Mouse (Mus musculus) liver, embryonic 14.5 days (tissue): ENCODE results near the gene Bcl3. TPM values are rescaled to one million over a fixed set of nuclear protein-coding genes. Genes with fewer than 3 reads are reported as not detected.

Experiments used
- ATAC-seq: fragments of 200-750 bp; cut with Nextera tagmentation; 2 replicates; pipeline ENCODE4 v1.8.0; 2017; ENCODE audit warnings: moderate number of reproducible peaks, mild to moderate bottlenecking, moderate library complexity; ENCODE audit not compliant: insufficient read depth
- DNase-seq, 3 experiments: peaks; one replicate each; pipeline ENCODE4 v3.0.0-alpha.2; 2012 to 2013; ENCODE audit warnings: low read depth in 3 of 3, low spot score in 3 of 3
- H3K27ac ChIP-seq: fragments of 300-500 bp; sonication (generic); 2 replicates; pipeline ENCODE4 v1.5.1; 2014; ENCODE audit warnings: moderate library complexity, mild to moderate bottlenecking, control low read depth, inconsistent platforms
- H3K27me3 ChIP-seq: fragments of 300-500 bp; sonication (generic); 2 replicates; pipeline ENCODE4 v1.6.1; 2014; ENCODE audit warnings: mild to moderate bottlenecking, low read length, moderate library complexity; ENCODE audit not compliant: control insufficient read depth, insufficient read depth
- H3K36me3 ChIP-seq: fragments of 300-500 bp; sonication (generic); replicated peaks from 2 replicates; pipeline ENCODE4 v1.6.1; 2014; ENCODE audit warnings: low read depth; ENCODE audit not compliant: control insufficient read depth, insufficient read depth
- H3K4me1 ChIP-seq, 2 experiments: fragments of 200-500 bp in 1 of 2; fragments of 300-500 bp in 1 of 2; sonication (generic) in 1 of 2; replicated peaks; 2 replicates each; pipeline ENCODE4 v1.6.1; 2012 to 2014; ENCODE audit warnings: antibody characterized with exemption in 1 of 2, inconsistent platforms in 1 of 2, low read length in 1 of 2; ENCODE audit not compliant: control insufficient read depth in 2 of 2, insufficient read depth in 2 of 2
- H3K4me2 ChIP-seq: fragments of 300-500 bp; sonication (generic); 2 replicates; pipeline ENCODE4 v1.6.1; 2014; ENCODE audit warnings: low read depth, mild to moderate bottlenecking, control low read depth, moderate library complexity
- H3K4me3 ChIP-seq, 2 experiments: fragments of 200-500 bp in 1 of 2; fragments of 300-500 bp in 1 of 2; sonication (generic) in 1 of 2; 2 replicates each; pipeline ENCODE4 v1.5.1; 2012 to 2014; ENCODE audit warnings: low read depth in 2 of 2, low read length in 2 of 2, mild to moderate bottlenecking in 2 of 2, control low read depth in 1 of 2, inconsistent platforms in 1 of 2, moderate library complexity in 1 of 2; ENCODE audit not compliant: insufficient read depth in 1 of 2
- H3K9ac ChIP-seq: fragments of 300-500 bp; sonication (generic); replicated peaks from 2 replicates; pipeline ENCODE4 v1.6.1; 2014; ENCODE audit warnings: mild to moderate bottlenecking, control low read depth, moderate library complexity
- H3K9me3 ChIP-seq: fragments of 300-500 bp; sonication (generic); 2 replicates; pipeline ENCODE4 v1.6.1; 2016; ENCODE audit warnings: low read length, mixed read lengths; ENCODE audit not compliant: control insufficient read depth
- CTCF ChIP-seq: IDR thresholded peaks from 2 replicates; pipeline ENCODE4 v1.5.1; 2016; ENCODE audit warnings: antibody characterized with exemption, low read depth, control low read depth
- EP300 ChIP-seq: IDR thresholded peaks from 2 replicates; pipeline ENCODE4 v1.6.1; 2016; ENCODE audit warnings: antibody characterized with exemption, low read depth
- WGBS: fragments of 180-500 bp; shearing (Covaris S2); extraction: QIAGEN DNeasy Blood & Tissue Kit; methylation state at CpG from one replicate; pipeline ENCODE4 v1.1.7; 2014; ENCODE audit not compliant: insufficient replicate concordance; 5-methylcytosine and 5-hydroxymethylcytosine counted together
- polyA plus RNA-seq, 2 experiments: library from polyadenylated mRNA; depleted of rRNA in 1 of 2; stranded (reverse) in 1 of 2; unstranded in 1 of 2; fragments of >200 nt; fragmentation: Nextera tagmentation in 1 of 2; extraction: Ambion mirVana in 1 of 2; gene quantifications; 2 replicates each; pipeline versions ENCODE4 v1.2.1 to v1.2.3; 2012 to 2014

The Bcl3 gene
- polyA plus RNA-seq, 2 experiments = 3.1 to 3.5 TPM

DNA sequence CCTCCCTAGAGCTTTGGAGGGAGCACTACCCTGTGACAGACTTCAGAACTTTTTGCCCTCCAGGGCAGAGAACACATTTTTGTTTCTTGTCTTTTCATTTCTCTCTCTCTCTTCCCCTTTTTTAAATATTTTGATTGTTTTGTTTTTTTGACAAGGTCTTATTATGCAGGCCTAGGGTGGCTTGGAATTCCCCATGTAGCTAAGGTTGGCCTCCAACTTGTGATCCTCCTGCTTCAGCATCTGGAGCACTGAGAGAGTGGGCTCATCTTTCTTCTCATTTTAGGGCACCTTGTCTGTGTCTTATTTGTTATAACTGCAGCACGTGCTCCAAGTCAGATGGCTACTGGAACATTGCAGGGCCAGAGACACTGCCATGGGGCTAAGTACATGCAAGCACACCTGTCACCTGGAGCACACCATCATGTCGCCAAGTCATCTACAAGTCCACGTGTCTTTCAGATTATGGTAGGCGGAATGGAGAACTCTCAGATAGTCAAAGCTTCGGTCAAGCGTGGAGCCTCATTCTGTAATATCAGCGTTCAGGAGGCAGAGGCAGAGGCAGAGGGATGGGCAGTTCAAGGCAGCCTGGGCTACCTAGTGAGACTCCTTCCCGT, 16.1 kb downstream of the Bcl3 start:
- Histone ChIP-seq H3K36me3 (no peaks in the 10 kb centered on the region), H3K4me3 (no peak overlapping the region), H3K4me1 (no peaks in the 10 kb centered on the region), H3K27me3 (no peaks in the 10 kb centered on the region), H3K4me2 (no peak overlapping the region), H3K9ac (no peak overlapping the region), H3K27ac (no peak overlapping the region), H3K9me3 (no peaks in the 10 kb centered on the region)
- no peak for DNase-seq
- TF ChIP-seq EP300 (no peak), CTCF (no peak)
- no peak for ATAC-seq
- WGBS = 73% methylated on average over 8 of the region's 8 CpGs

GRCm38 (mm10) chr7:19802995-19803394, 19.6 kb downstream of the Bcl3 start:
- TF ChIP-seq EP300 (no peak), CTCF (peak; percentile 88)
- no peaks in the 10 kb centered on the region for H3K9me3 ChIP-seq
- ATAC-seq (no peak), DNase-seq (no peak)
- no peaks in the 10 kb centered on the region for H3K27me3 ChIP-seq
- H3K4me3 ChIP-seq = no peak overlapping the region
- WGBS = 16% methylated on average over 7 of the region's 7 CpGs
- H3K36me3 ChIP-seq = no peaks in the 10 kb centered on the region
- no peak overlapping the region for H3K27ac ChIP-seq
- no peaks in the 10 kb centered on the region for H3K4me1 ChIP-seq
- no peak overlapping the region for H3K9ac ChIP-seq
- no peak overlapping the region for H3K4me2 ChIP-seq

GRCm38 (mm10) chr7:19800764-19801163, 21.8 kb downstream of the Bcl3 start:
- Histone ChIP-seq H3K9ac (no peak overlapping the region), H3K4me2 (no peak overlapping the region), H3K4me1 (no peaks in the 10 kb centered on the region), H3K9me3 (no peaks in the 10 kb centered on the region), H3K4me3 (no peak overlapping the region), H3K36me3 (no peaks in the 10 kb centered on the region), H3K27me3 (peaks cover 12% of the 10 kb centered on the region), H3K27ac (no peak overlapping the region)
- TF ChIP-seq EP300 (no peak), CTCF (peak; percentile 77)
- ATAC-seq = no peak
- DNase-seq = no peak
- WGBS = 15% methylated on average over 2 of the region's 2 CpGs

DNA sequence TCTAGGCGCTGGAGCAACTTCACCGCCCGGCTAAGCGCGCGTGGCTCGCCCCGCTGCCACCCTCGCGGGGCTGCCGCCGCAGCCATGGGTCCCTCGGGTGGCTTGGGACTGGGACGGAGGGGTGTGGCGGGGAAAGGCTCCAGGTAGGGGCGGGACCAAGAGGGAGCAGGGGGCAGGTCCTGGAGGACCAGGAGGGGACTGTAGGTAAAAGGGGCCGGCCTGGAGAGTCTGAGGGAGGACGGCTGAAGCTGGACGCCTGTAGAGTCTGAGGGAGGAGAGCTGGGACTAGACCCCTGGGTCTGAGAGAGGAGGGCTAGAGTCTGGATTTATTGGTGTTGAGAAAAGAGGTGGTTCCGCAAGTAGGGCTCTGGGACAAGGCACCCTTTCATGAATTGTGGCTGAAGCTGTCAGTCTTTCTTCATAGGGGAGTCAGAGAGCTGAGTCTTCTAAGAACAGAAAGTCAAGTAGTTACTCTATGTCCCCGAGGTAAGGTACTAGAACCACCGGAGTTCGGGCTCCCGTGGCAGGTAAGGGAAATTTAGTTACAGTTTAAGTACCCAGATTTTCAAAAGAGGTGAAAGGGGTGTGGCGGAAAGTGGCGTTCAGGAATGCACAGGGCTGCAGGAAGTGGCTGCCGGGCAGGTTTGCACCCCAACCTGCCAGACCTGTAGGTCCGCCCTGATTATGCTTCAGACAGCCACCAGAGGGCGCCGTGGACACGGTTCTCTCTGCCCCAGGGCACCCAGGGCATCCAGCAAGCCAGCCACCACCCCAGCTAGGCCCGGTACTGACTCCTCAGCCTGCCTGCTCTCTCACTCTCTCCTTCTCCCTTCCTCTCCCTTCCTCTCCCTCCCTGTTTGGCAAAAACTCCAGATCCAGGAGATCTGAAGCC, 25.6 kb downstream of the Bcl3 start, which contains the start of gene Cblc:
TSS of gene Cblc (minus strand) at position 113 of the 892 bp plus-strand sequence.
- Histone ChIP-seq H3K4me1 (no peaks in the 10 kb centered on the region), H3K9ac (no peak within 1 kb of the TSS), H3K4me3 (peak within 1 kb of the TSS in 1 of 2 experiments; percentile 21; a peak in 2 of 4 replicates), H3K27me3 (peaks cover 12% of the 10 kb centered on the region), H3K27ac (no peak within 1 kb of the TSS), H3K9me3 (no peaks in the 10 kb centered on the region), H3K36me3 (no peaks in the 10 kb centered on the region), H3K4me2 (peak within 1 kb of the TSS; percentile 48)
- peak; percentile 93 for TF ChIP-seq CTCF
- no peak for TF ChIP-seq EP300
- no peak for DNase-seq
- ATAC-seq = peak; percentile 67
- WGBS = 2% methylated on average over 31 of the region's 32 CpGs

- peak overlapping the region in 1 of 2 experiments; percentile 21; a peak in 1 of 4 replicates for H3K4me3 ChIP-seq
- H3K27me3 ChIP-seq = peaks cover 12% of the 10 kb centered on the region
- H3K9ac ChIP-seq = no peak overlapping the region
- DNase-seq (no peak), ATAC-seq (no peak)
- no peaks in the 10 kb centered on the region for H3K4me1 ChIP-seq
- TF ChIP-seq EP300 = no peak
- TF ChIP-seq CTCF = no peak
- no peaks in the 10 kb centered on the region for H3K36me3 ChIP-seq
- H3K9me3 ChIP-seq = no peaks in the 10 kb centered on the region
- 10% methylated on average over 18 of the region's 18 CpGs for WGBS
- peak overlapping the region; percentile 48 for H3K4me2 ChIP-seq
- no peak overlapping the region for H3K27ac ChIP-seq
Measured at GRCm38 (mm10) chr7:19796254-19796653, 26.3 kb downstream of the Bcl3 start.
